Mouse (Mus musculus): ENCODE results near the gene Pdap1.
"Not testable (repeated sequence)": the region's sequence is repeated elsewhere in the genome, so short reads cannot be mapped to it uniquely, and the experiment has no call there.

The Pdap1 gene

DNA sequence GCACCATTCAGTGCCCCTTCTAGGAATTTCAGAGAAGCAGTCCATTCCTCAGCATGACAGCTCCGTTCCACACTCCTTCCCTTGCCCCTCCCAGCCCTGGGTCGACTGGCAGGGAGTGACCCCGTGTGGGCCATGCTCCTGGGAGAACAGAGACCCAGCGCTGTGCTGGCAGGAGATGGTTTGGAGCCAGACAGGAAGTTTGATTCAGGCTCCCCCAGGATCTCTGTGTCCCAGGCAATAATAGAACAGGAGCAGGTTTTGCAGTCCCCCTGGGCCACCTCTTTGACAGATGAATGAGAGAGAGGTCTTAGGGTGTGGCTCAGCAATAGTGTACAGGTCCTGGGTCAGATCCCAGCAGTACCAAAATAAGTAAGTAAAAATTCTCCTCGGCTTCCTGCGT is 22.0 kb downstream of the Pdap1 start:
- no peak for DNase-seq

DNA sequence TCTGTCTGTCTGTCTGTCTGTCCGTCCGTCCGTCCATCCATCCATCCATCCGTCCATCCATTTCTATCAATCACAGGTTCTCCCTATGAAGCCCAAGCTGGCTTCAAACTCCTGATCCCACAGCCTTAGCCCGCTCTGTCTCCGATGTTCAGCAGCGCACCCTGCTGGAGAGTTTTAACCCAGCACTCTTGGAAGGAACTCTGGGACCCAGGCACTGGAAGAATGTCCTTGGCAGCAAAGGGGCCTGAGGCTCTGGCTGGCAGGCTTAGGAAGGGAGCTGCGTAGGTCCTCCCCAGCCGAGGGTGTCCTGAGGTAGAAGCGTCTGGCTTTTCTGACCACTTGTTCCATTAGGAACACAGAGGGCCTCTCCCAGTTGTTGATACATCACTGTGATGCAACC is 23.1 kb downstream of the Pdap1 start:
- peak; percentile 67 for DNase-seq

DNA sequence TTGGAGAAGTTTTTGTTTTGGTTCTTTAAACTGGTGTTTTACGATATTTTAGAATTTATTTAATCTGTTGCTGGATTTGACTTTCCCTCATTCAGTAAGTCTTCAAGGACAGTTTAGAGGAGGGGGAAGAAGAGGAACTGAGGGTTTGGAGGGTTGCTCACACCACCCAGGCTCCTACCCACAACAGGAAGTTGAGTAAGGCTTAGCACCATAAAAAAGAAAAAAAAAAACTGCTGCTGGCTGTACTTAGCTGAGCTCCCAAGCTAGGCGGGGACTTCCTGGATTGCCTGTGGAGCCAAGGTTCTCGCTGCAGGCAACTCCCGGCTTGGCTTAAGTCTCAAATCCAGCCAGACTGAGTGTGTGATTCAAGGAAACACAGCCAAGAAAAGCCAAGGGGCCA is 23.7 kb downstream of the Pdap1 start:
- DNase-seq, result peak; percentile 55 to 57

DNA sequence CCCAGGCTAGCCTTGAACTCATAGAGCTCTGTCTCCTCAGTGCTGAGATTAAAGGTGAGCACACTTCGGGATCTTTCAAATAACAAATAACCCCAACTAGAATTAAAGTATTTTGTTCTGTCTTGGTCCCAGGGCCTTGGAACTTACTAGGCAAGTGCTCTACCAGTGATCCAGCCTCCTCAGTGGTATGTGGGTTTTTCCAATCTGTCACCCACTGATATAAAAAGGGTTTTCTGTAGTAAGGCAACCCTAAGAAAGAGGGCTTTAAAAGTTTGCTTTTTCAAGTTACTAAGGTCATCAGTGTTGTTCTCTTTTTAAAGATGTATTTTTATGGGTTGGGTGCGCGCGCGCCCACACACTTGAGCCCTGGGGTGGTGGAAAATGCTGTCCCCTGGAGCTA is 24.3 kb downstream of the Pdap1 start:
- no peak for DNase-seq

DNA sequence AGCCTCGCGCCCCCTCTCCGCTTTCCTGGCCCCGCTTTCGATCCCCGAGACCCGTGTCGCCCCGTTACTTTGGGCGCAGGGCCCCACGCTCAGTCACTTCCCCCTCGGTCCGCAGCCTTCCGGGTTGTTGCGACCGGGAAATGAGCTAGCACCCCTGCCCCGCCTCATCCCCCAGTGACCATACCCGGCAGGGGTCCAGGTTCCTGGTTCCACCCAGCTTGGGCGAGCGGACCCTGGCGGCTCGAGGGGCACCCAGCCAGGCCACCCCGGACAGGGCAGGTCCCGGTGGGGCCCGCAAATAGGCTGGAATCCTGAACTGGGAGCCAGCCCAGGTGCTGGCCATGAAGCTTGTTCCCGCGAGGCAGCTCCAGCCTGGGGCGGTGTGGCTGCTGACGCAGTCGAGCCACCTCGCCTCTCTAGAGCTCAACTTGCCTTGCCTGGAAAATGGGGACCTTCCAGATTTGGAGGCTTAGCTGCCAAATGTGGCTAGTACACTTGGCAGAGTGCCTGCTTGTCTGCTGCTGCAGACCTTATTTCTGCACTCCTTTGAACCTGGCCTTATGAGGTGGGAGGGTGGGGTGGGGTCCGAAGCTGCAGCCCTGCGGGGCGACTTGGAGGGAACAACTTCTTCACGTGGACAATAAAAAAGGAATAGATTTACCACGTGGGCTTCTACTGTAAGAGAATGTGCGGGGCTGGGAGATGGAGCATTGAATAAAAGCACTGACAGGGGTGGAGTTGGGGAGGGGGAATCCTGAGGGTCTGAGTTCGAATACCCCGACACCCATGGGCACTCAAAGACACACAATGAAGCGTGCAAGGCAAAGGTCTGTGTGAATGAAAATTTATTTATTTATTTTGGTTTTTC is 25.2 kb downstream of the Pdap1 start:
- DNase-seq, result peak; percentile 70 to 71

DNA sequence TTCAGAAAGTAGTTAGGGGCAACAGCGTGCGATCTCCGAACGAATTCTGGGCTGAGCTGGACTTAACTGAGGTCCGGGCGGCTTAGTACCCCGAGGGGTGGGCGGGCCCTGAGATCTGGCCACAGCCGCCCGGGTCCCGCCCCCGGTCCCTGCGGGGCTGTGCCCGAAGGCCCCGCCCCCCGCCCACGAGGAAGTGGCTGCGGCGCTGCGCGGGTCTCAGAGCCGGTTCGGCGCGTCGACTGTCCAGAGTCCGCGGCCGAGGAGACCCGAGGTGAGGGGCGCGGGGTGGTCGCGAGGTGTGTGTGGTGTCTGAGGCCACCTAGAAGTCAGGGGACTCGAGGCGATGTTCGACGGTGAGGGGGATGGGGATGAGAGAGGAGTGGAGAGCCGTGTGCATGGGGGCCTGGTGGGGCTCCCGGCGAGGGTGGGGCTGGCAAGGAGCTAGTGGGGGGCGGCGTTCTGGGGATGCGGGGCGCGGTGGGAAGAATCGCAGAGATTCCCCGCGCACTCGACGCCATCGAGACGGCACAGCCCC is 25.9 kb downstream of the Pdap1 start, which contains the start of gene Arpc1b:
Arpc1b (plus strand) TSS at position 145 of the 535 bp plus-strand sequence.
- peak; percentile 74 to 79 for DNase-seq

DNA sequence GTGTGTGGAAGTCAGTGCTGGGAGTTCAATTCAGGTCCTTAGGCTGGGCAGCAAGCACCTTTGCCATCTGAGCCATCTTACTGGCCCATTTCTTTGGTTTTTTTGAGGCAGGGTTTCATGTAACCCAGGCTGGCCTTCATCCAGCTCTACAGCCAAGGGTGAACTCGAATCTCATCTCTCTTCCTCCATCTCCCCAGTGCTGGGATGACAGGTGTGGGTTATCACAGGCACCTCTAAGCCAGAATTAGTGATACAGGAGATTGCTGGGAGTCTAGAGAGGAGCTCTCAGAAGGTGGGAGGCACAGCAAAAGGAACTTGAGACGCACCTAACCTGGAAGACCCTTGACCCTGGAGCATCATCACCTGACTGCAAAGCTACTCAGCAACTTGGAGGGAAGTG is 26.6 kb downstream of the Pdap1 start:
- DNase-seq, result no peak

DNA sequence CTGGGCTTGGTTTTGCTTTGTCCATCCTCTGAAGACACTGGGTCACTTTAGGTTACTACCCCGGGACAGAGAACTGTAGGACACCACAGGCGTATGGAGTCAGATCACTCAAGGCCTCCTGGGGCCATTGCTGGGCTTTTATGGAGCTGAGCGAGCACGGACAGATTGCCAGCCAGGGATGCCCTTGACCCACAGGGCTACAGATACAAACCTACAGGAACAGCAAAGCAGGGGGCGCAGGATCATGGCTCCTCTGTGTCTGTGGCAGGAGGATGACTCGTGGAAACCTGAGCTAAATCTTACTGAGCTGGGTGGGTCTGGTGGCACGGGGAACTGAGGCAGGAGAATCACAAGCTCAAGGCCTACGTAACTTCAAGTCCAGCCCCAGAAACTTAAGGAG is 27.5 kb downstream of the Pdap1 start:
- DNase-seq, result no peak

DNA sequence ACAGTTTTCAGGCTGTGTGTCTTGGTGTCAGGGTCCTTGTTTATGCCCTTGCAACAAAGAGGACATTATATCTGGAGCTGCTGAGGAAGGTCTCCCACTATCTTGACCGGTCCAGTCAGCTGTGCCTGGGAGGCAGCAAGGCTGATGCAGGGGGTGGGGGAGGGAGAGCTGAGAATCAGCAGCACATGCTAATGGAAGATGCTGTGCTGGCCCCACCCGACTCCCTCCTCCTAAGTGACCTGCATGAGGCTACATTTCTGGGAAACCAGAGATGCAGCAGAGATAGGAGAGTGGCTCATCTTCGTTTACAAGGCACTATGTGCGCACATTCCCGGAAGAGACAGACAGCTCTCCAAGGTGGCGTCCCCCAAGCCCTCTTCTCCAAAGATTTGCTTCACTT is 29.6 kb downstream of the Pdap1 start:
- no peak for DNase-seq

DNA sequence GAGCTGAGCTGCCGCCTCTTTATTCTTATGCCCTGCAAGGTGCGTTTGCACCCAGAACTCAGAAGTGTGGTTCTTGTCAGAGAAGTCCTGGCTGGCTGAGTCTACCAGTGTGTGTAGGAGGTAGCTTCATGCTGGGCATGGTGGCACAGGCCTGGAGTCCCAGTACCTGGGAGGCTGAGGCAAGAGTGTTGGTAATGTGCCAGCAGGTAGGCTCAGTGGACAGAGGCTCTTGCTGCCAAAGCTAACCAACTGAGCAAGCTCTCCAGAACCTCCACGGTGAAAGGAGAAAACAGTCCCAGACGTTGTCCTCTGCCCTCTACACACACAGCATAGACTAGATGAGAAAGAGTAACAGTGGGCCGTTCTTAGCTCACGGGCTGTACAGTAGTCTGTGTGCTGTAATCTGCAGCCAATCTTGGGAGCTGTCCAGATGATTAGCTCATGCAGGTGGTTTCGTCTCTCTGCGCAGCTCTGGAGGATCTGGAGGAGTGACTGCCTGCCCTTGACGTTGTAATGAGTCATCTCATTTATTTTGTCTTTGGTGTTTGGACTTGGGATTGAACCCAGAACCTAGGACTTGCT is 34.3 kb downstream of the Pdap1 start:
- DNase-seq, result no peak

DNA sequence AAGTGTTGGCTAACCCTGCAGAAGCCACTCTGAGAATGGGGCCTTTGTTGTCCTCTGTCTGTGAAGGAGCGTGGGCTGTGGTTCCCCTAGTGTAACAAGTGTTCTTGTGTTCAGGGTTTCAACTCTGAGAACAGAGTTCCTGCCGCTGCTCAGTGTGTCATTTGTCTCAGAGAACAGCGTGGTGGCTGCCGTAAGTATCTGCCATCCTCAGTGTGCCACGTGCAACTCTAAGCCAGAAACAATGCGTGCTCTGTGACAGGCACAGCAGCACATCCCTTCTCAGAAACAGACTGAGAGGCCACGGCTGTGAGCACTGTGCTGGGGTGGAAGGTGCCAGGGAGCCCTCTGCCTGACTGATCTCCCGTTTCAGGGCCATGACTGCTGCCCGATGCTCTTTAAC is 35.7 kb downstream of the Pdap1 start:
- no peak for DNase-seq

DNA sequence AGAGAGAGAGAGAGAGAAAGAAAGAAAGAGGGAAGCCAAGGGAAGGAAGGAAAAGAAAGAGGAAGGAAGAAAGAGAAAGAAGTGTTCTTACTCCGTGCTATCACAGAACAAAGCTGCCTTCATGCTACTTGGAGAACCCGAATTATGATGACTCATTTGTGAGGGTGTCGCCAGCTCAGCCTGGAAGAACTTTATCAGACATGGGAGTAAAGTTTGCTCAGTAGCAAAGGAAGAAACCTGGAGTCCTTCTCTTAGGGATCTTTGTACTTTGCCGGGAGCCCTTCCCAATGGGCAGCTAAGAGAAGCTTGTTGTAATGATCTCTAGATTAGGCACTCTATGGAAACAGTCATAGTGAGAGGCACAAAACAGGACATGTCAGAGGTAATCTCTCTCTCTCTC is 37.3 kb downstream of the Pdap1 start:
- no peak for DNase-seq

DNA sequence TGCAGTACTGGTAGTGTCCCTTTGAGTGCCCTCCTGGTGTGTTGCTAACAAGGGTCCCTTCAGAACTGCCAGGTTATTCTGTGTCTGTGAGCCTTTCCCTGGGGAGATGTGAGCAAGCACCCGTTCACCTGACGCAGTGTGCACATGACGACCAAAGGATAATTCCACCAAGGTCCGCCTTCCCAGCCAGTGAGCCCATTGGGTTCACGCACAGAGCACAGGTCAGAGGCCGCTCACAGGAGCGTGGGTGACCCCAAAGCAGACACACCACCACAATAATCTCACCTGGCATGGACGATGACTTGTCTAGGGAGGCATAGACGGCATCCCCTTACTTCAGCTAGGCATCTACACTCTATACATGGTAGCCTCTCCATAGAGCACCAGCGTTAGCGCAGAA is 38.6 kb downstream of the Pdap1 start:
- not testable (repeated sequence) for DNase-seq

DNA sequence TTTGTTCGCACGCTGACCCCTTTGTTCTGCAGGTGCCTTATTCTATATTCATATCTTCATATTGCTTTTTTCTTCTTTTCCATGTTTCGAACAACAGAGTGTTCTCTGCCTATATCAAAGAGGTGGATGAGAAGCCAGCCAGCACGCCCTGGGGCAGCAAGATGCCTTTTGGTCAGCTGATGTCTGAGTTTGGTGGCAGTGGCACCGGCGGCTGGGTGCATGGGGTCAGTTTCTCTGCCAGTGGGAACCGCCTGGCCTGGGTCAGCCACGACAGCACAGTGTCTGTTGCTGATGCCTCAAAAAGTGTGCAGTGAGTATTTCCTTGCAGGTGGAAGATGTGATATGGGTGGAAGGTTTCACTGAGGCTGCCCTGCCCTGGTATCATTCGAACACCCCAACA is 39.1 kb downstream of the Pdap1 start:
- DNase-seq, result no peak

DNA sequence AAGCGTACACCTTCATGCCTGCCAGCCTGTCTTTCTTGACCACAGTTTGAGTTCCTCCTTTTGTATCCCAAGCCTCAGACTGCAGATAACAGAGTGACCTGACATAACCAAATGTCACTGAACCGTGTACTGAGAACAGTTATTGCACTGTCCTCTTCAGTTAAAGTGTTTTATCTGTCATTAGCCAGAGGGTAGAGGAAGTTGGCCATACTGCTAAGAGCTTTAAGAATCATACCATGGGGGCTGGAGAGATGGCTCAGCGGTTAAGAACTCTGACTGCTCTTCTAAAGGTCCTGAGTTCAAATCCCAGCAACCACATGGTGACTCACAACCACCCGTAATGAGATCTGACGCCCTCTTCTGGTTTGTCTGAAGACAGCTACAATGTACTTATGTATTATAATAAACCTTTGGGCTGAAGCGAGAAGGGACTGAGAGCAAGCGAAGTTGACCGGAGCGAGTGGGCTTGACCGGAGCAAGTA is 41.7 kb downstream of the Pdap1 start:
- DNase-seq, result no peak

DNA sequence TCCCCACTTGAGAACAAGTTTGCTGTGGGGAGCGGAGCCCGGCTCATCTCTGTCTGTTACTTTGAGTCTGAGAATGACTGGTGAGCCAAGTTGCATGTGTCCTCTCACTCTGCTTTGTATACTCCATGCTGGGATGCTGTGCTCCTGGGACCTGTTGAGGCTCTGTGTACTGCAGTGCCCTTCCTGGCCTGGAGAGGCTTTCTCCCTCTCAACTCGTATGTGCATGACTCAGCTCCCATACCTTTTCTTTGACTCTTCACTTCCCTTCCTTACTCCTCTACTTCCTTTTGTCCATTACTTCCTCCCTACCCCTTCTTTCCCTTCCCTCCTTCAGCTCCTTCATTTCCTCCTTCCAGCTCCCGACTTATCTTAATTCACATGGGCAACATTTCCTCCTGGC is 43.8 kb downstream of the Pdap1 start:
- DNase-seq, result no peak

DNA sequence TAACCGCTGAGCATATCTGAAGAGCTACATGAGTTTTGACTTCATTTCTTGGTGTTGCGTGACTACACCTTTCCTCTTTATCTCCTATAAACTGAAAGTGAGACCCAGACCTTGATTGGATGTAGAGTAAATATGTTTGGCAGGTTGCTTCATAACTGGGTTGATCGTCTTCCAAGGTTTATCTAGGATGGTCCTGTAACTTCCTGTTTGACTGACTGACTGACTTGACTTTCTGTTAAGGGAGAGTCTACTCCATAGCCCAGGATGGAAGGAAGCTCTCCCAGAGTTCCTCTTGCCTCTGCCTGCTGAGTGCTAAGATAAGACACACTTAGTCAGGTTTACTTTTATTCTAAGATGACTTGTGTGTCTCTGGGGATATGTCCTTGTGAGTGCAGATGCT is 50.2 kb downstream of the Pdap1 start:
- no peak for DNase-seq

DNA sequence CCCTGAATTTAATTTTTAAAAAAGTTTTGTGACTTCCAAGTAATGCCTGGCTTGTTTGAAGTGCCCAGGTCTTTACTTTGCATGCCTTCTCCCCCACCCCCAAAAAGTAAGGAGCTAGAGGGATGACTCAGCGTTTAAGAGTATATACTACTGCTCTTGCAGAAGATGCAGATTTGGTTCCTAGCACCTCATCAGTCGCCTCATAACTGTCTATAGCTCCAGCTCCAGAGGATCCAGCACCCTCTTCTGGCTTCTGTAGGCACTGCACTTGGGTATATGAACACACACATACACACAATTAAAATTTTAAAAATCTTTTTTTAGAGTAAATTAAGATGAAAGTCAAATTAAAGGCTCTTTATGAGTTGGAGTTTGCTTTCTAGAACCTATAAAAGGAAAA is 51.9 kb downstream of the Pdap1 start:
- DNase-seq, result peak in 1 of 2 experiments; percentile 28

DNA sequence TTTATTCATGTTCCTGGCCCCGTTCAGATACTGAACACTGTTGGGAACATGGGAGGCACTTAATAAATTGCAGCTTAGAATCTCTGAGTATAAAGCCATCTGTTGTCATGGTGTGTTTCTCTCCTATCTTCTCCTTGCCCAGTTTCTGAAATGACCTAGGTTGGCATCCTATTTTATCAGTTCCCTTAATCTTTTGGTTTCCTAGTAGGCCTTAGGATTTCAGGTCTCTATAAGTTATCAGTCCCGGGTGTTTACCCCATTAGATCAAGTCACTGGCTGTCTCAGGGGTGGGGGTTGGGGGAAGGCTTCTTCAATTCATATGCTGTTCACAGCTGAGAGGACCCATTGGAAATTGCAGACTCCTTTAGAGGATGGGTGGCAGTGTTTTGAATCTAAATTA is 55.2 kb downstream of the Pdap1 start:
- DNase-seq, result no peak

DNA sequence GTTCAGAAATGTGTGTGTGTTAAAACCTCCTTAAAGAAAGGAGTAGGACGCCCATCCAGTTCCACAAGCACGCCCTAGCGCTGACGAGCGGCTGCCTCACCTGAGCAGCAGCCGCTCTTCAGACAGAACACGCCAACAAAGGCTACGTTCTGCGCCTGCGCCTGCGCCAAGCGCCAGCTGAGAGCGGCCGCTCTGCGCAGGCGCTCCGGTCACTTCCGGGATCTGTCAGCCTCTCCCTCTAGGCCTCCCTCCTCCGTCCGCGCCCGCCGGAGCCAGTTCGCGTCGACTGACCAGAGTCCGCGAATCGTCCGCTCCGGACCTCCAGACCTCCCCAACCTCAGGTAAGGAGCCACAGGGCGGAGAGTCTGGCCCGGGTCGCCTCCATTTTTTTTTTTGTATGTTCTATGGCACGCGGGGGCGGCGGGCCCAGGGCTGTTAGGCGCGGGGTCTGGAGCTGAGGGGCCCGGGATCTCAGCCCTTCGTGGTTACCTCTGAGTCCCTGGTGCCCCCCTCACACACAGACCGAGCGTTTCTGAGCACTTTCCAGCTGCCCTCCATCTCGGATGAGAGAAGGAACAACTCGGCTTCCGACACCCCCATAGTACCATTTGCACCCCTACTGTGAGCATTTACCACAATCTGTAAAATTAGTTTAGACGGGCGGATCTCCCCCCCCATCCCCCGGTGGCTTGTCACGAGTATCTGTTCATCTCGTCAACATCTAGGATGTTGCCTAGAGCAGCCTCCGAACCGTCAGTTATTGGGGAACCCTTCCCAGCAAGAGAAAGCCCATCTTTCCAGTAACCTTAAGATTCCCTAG is 56.2 kb downstream of the Pdap1 start, which contains the start of the genes Arpc1a and Kpna7:
Arpc1a (plus strand) TSS at position 199 of the 820 bp plus-strand sequence.
Kpna7 (minus strand) TSS at position 399 of the 820 bp plus-strand sequence.
- DNase-seq, result peak; percentile 91 to 93

DNA sequence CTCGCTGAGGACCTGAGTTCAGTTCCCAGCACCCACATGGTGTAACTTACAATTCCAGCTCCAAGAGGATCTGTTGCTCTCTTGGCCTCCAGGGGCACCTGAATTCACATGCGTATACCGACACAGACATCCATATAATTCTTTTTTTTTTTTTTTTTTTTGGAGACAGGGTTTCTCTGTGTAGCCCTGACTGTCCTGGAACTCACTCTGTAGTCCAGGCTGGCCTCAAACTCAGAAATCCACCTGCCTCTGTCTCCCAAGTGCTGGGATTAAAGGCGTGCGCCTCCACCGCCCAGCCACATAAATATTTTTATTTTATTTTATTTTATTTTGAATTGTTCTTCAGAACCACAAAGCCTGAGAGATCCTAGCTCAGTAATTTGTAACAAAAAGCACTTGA is 56.8 kb downstream of the Pdap1 start:
- DNase-seq, result not testable (repeated sequence)

DNA sequence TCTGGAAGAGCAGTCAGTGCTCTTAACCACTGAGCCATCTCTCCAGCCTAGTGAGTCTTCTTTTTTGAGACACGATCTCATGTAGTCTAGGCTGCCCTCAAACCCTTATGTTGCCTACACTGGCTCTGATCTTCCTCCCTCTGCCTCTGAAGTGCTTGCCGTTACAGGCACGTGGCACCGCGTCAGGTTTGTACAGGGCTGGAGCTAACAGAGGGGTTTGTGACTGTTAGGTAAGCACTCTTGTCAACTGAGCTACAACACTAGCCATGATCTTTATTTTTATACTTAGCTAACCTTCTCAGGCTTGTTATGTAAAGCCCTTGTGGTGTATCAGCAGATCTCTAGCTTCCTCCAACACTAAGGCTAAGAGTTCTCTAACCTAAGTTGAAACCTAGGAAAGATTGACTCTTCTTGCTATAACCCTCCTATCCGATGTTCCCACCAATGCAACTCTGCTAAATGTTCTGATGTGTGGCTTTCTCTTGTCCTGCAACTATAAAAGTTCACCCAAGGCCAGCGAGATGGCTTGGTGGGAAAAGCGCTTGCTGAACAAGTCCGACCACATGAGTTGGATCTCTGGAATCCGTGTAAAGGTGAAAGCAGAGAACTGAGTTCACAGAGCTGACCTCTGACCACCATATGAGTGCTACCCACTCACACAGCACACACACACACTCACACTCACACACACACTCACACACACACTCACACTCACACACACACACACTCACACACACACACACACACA is 58.0 kb downstream of the Pdap1 start:
- no peak for DNase-seq
